Mouse (Mus musculus) midbrain, embryonic 13.5 days (tissue): Measurements from ENCODE around the gene Lbhd1. TPM values are rescaled to one million over a fixed set of nuclear protein-coding genes. Genes with fewer than 3 reads are reported as not detected.
"Not testable (repeated sequence)": the region's sequence is repeated elsewhere in the genome, so short reads cannot be mapped to it uniquely, and the experiment has no call there.

Source experiments
- ATAC-seq: fragments of 200-750 bp; cut with Nextera tagmentation; 2 replicates; pipeline ENCODE4 v1.8.0; 2017; ENCODE audit warnings: mild to moderate bottlenecking, moderate TSS enrichment, moderate library complexity
- H3K27ac ChIP-seq: fragments of 300-500 bp; sonication (generic); 2 replicates; pipeline ENCODE4 v1.5.1; 2015; ENCODE audit warnings: inconsistent platforms, mild to moderate bottlenecking, moderate library complexity
- H3K27me3 ChIP-seq: fragments of 300-500 bp; sonication (generic); 2 replicates; pipeline ENCODE4 v1.6.1; 2015; ENCODE audit warnings: mild to moderate bottlenecking, inconsistent platforms
- H3K36me3 ChIP-seq: fragments of 300-500 bp; sonication (generic); 2 replicates; pipeline ENCODE4 v1.6.1; 2015; ENCODE audit warnings: mild to moderate bottlenecking, inconsistent platforms
- H3K4me1 ChIP-seq: fragments of 300-500 bp; sonication (generic); replicated peaks from 2 replicates; pipeline ENCODE4 v1.6.1; 2015; ENCODE audit warnings: inconsistent platforms
- H3K4me2 ChIP-seq: fragments of 300-500 bp; sonication (generic); replicated peaks from 2 replicates; pipeline ENCODE4 v1.6.1; 2015; ENCODE audit warnings: moderate library complexity, mild to moderate bottlenecking, inconsistent platforms
- H3K4me3 ChIP-seq: fragments of 300-500 bp; sonication (generic); replicated peaks from 2 replicates; pipeline ENCODE4 v1.5.1; 2015; ENCODE audit warnings: mild to moderate bottlenecking, inconsistent platforms
- H3K9ac ChIP-seq: fragments of 300-500 bp; sonication (generic); replicated peaks from 2 replicates; pipeline ENCODE4 v1.6.1; 2015; ENCODE audit warnings: mild to moderate bottlenecking, inconsistent platforms
- H3K9me3 ChIP-seq: fragments of 300-500 bp; sonication (generic); 2 replicates; pipeline ENCODE4 v1.6.1; 2016; ENCODE audit warnings: mild to moderate bottlenecking, inconsistent platforms
- WGBS: fragments of 180-500 bp; shearing (Covaris S2); methylation state at CpG from one replicate; pipeline ENCODE4 v1.1.7; 2015; 5-methylcytosine and 5-hydroxymethylcytosine counted together
- polyA plus RNA-seq: library from polyadenylated mRNA; unstranded; fragments of >200 nt; fragmentation: Nextera tagmentation; extraction: Ambion mirVana; gene quantifications from 2 replicates; pipeline ENCODE4 v1.2.1, GENCODE M21; 2015

Gene Lbhd1
- polyA plus RNA-seq, 1 experiment from 2014 or later, result 61.8 TPM

DNA sequence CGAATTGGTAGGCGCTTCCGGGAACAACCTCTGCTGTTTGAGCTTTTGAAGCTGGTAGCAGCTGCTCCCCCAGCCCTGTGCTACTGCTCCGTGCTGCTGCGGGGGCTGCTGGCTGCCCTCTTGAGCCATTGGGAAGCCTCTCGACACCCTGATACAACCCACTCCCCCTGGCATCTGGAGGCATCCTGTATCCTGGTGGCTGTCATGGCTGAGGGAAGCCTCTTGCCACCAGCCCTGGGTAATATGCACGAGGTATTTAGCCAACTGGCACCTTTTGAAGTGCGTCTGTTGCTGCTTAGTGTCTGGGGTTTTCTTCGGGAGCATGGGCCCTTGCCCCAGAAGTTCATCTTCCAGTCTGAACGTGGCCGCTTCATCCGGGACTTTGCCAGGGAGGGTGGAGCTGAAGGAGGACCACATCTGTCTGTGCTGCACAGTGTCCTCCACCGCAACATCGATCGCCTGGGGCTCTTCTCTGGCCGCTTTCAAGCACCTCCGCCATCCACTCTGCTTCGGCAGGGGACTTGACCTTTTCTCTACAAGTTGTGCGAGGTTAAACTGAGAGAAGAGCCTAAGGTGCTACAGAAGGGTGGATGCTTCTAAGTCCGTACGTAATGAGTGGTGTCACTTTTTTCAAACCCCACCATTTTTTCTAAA, 13.8 kb downstream of the Lbhd1 start:
- H3K27ac ChIP-seq, result peak overlapping the region; percentile 87
- WGBS, result 26% methylated on average over 21 of the region's 21 CpGs
- peak overlapping the region; percentile 98 for H3K4me3 ChIP-seq
- peak; percentile 66 for ATAC-seq
- not testable (repeated sequence) for H3K27me3 ChIP-seq, H3K9me3 ChIP-seq
- H3K36me3 ChIP-seq, result peaks cover 30% of the 10 kb centered on the region
- H3K4me1 ChIP-seq, result peaks cover 47% of the 10 kb centered on the region
- peak overlapping the region; percentile 97 for H3K9ac ChIP-seq
- H3K4me2 ChIP-seq, result peak overlapping the region; percentile 89

DNA sequence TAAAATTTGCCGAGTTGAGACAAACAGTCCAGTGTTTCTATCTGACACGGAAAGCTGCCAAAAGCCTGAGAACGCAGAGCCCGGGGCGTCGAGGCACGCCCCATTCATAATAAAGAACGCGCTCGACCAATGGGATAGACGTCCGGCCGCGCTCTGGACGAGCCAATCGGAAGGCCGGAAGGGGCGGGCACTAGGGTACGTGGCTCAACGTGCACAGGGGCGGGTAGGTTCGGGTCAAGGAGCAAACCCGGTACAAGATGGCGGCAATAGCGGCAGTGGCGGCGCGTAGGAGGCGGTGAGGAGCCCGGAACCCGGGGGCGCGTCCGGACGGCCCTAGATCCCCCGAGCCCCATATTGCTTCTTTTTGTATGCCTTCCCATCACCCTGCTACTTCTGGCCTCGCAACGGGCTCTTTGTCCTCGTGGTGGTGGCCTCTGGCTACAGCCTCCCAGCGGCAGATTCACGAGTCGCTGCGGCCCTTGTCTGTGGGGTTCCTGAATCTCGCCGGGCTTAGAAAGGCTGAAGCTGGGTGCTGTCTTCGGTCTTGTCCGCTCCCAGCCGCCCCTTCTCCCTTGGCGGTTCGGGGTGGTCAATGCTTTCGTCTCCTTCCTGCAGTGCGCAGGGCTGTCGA, 14.4 kb downstream of the Lbhd1 start, which contains the start of gene Ganab:
TSS of gene Ganab (plus strand) at position 207 of the 631 bp plus-strand sequence.
- peak within 1 kb of the TSS; percentile 89 for H3K4me2 ChIP-seq
- WGBS, result under 1% methylated on average over 53 of the region's 53 CpGs
- H3K9me3 ChIP-seq, result no peaks in the 10 kb centered on the region
- H3K27ac ChIP-seq, result peak within 1 kb of the TSS; percentile 87
- H3K4me3 ChIP-seq, result peak within 1 kb of the TSS; percentile 98
- H3K4me1 ChIP-seq, result peaks cover 44% of the 10 kb centered on the region
- ATAC-seq, result peak; percentile 99
- peak within 1 kb of the TSS; percentile 97 for H3K9ac ChIP-seq
- no peaks in the 10 kb centered on the region for H3K27me3 ChIP-seq
- H3K36me3 ChIP-seq, result peaks cover 34% of the 10 kb centered on the region

DNA sequence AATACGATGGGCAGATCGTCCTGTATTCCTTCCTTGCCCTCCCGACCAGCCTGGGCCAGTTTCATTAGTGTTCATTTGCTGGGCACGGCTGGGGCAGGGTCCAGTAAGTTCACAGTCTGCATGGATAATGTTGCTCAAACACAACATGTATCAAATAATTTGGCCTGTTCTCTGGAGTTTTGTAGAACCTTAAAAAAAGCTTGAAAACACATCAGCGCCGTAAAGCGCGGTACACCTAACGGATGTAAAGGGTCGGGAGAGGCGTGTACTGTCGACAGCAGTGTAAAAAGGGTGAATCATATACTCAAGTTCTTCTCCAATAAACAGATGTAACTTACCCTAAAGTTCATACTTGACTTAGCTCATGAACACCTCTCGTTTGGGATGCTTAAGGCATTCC, 15.0 kb downstream of the Lbhd1 start:
- Histone ChIP-seq H3K9ac (peak overlapping the region; percentile 97), H3K4me3 (peak overlapping the region; percentile 98), H3K4me1 (peaks cover 39% of the 10 kb centered on the region), H3K27ac (peak overlapping the region; percentile 87), H3K27me3 (no peaks in the 10 kb centered on the region), H3K9me3 (no peaks in the 10 kb centered on the region), H3K36me3 (peaks cover 40% of the 10 kb centered on the region), H3K4me2 (peak overlapping the region; percentile 89)
- ATAC-seq, result no peak
- 21% methylated on average over 13 of the region's 13 CpGs for WGBS

DNA sequence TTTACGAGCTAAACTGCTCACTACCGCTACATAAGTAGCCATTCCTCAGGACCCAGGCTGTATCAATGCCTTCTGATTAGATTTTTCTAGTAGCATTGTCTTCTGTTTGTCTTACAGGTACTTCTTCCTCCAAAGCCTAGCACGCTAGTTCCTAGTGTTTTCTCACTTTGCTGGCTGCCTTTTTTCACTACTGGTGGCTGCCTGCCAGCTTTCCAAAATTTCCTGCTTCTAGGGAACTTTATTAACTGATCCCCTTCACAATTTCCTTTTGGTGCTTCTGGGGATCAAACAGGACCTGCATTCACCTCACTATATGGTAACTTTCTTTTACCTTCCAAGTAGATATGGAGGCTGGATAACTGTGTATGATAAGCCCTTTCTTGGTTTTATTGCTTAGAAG, 15.5 kb downstream of the Lbhd1 start:
- ATAC-seq, result no peak
- Histone ChIP-seq H3K4me3 (peak overlapping the region; percentile 98), H3K4me2 (peak overlapping the region; percentile 89), H3K36me3 (peaks cover 45% of the 10 kb centered on the region), H3K27ac (no peak overlapping the region), H3K9ac (peak overlapping the region; percentile 97), H3K27me3 (no peaks in the 10 kb centered on the region), H3K4me1 (peaks cover 34% of the 10 kb centered on the region), H3K9me3 (no peaks in the 10 kb centered on the region)
- 60% methylated on average over 3 of the region's 3 CpGs for WGBS

DNA sequence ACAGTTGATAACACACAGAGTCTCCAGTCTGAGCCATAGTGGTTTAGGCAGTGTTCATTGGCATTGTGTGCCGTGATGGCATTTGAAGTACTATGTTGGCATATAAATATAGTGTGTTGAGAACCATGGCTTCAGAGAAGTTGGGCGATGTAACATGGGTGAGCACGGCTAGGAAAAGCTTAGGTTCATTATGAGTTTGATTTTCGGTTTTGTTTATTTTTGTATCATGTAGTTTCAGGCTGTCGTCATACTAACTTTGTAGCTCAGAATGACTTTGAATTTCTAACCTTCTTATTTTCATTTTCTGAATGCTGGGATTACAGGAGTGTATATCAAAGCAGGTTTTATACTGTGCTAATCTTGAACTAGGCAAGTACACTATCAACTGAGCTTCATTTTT, 19.9 kb downstream of the Lbhd1 start:
- H3K9me3 ChIP-seq, result no peaks in the 10 kb centered on the region
- H3K36me3 ChIP-seq, result peaks cover 62% of the 10 kb centered on the region
- no peak overlapping the region for H3K9ac ChIP-seq
- no peak overlapping the region for H3K4me2 ChIP-seq
- ATAC-seq, result no peak
- H3K27ac ChIP-seq, result no peak overlapping the region
- no peaks in the 10 kb centered on the region for H3K27me3 ChIP-seq
- no peak overlapping the region for H3K4me3 ChIP-seq
- H3K4me1 ChIP-seq, result peaks cover 13% of the 10 kb centered on the region
- WGBS, result 96% methylated on average over 5 of the region's 5 CpGs

DNA sequence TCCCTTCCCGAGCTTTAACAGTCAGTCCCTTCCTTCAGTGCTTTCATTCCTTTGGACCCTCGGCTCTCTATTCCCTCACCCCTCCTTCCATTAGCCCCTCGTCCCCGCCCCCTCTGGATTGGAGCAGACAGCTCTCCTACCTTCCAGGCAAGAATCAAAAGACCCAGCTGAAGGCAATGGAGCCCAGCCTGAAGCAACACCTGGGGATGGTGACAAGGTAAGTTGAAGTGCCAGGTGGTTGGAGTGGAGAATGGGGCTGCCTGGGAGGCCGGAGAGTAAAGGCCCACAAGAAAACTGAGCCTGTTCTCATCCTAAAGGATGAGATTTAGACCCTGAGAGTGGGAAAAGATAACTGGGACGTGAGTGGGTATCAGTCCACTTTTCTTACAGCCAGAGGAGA, 25.0 kb downstream of the Lbhd1 start:
- Histone ChIP-seq H3K36me3 (peaks cover 96% of the 10 kb centered on the region), H3K4me2 (no peak overlapping the region), H3K27ac (no peak overlapping the region), H3K9me3 (no peaks in the 10 kb centered on the region), H3K4me3 (no peak overlapping the region), H3K4me1 (no peaks in the 10 kb centered on the region), H3K9ac (no peak overlapping the region), H3K27me3 (no peaks in the 10 kb centered on the region)
- no peak for ATAC-seq
- 91% methylated on average over 6 of the region's 6 CpGs for WGBS

DNA sequence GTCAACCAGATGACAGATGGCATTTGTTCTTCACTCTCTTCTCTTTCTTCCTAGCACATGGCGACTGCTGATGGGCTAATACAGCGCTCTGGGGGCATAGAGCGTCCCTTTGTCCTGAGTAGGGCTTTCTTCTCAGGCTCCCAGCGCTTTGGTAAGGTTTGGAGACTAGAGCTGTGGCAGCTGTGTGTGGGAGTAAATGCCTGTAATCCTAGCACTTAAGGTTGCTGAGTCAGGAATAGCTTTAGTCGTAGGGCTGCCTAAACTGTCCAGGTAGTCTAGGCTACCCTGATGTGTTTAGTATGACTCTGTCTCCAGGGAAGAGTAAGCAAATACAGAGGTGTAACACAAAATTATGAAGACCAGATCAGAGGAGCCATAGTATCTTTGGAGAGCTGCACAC, 28.3 kb downstream of the Lbhd1 start:
- Histone ChIP-seq H3K4me3 (no peak overlapping the region), H3K27ac (no peak overlapping the region), H3K4me2 (no peak overlapping the region), H3K9ac (no peak overlapping the region), H3K4me1 (no peaks in the 10 kb centered on the region), H3K36me3 (peaks cover 100% of the 10 kb centered on the region), H3K27me3 (no peaks in the 10 kb centered on the region), H3K9me3 (no peaks in the 10 kb centered on the region)
- 95% methylated on average over 5 of the region's 5 CpGs for WGBS
- ATAC-seq, result no peak

DNA sequence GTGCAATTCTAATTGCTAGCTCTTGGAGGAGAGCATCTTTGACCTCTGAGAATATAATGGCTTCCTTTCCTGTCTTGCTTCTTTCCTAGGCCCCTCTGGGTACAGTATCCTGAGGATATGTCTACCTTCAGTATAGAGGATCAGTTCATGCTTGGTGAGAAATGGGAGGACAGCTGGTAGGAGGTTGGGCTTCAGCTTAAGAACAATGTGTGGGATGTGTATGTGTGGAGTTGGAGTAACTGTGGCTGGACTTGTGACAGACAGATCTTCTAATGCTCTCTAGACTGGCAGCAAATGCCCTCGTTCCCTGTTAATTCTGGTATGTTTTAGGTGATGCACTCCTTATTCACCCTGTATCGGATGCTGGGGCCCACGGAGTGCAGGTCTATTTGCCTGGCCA, 30.7 kb downstream of the Lbhd1 start:
- Histone ChIP-seq H3K27me3 (no peaks in the 10 kb centered on the region), H3K9ac (no peak overlapping the region), H3K4me2 (no peak overlapping the region), H3K9me3 (no peaks in the 10 kb centered on the region), H3K4me3 (no peak overlapping the region), H3K36me3 (peaks cover 79% of the 10 kb centered on the region), H3K27ac (no peak overlapping the region), H3K4me1 (no peaks in the 10 kb centered on the region)
- ATAC-seq, result no peak
- WGBS, result 98% methylated on average over 3 of the region's 3 CpGs

DNA sequence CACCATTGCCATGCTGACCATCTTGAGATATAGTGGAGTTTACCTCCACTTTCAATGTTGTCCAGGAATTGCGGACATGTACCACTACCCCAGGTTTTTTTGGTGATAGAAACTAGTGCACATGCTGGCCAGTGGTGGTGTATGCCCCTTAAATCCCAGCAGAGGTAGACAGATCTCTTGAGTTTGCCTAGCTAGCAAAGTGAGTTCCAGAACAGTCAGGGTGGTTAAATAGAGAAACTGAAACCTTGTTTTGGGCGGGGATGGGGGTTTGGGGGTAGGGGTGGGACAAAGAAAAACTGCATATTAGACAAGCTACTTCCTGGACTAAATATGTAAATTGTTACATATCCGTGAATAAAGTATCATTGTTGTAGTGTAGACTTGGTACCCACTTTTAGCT, 35.5 kb downstream of the Lbhd1 start:
- H3K27ac ChIP-seq, result no peak overlapping the region
- H3K9me3 ChIP-seq, result no peaks in the 10 kb centered on the region
- no peak overlapping the region for H3K4me3 ChIP-seq
- ATAC-seq, result no peak
- peaks cover 11% of the 10 kb centered on the region for H3K4me1 ChIP-seq
- H3K9ac ChIP-seq, result no peak overlapping the region
- peaks cover 31% of the 10 kb centered on the region for H3K36me3 ChIP-seq
- H3K4me2 ChIP-seq, result no peak overlapping the region
- WGBS, result 93% methylated on average over 3 of the region's 3 CpGs
- no peaks in the 10 kb centered on the region for H3K27me3 ChIP-seq

DNA sequence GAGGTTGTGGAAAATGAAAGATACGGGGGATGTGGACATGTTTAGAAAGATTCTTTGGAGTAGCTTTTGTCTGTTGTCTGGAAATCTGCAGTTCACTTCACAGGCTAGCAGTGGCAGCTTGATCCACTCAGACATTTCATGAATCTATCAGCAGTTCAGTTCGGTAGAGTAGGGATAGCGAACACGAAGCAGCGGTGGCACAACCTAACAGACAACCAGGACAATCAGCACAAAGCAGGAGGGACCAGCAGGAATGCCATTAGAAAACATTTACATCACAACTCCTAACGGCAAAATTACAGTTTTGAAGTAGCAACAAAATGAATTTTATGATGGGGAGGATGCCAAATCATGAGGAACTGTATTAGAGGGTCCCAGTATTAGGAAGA, 36.1 kb downstream of the Lbhd1 start:
- Histone ChIP-seq H3K4me1 (peaks cover 11% of the 10 kb centered on the region), H3K4me2 (peak overlapping the region; percentile 87), H3K27ac (peak overlapping the region; percentile 89), H3K9ac (peak overlapping the region; percentile 86; the same call in 1 of the 2 replicates), H3K9me3 (no peaks in the 10 kb centered on the region), H3K27me3 (no peaks in the 10 kb centered on the region), H3K4me3 (peak overlapping the region; percentile 91), H3K36me3 (peaks cover 25% of the 10 kb centered on the region)
- 73% methylated on average over 6 of the region's 6 CpGs for WGBS
- ATAC-seq, result no peak

DNA sequence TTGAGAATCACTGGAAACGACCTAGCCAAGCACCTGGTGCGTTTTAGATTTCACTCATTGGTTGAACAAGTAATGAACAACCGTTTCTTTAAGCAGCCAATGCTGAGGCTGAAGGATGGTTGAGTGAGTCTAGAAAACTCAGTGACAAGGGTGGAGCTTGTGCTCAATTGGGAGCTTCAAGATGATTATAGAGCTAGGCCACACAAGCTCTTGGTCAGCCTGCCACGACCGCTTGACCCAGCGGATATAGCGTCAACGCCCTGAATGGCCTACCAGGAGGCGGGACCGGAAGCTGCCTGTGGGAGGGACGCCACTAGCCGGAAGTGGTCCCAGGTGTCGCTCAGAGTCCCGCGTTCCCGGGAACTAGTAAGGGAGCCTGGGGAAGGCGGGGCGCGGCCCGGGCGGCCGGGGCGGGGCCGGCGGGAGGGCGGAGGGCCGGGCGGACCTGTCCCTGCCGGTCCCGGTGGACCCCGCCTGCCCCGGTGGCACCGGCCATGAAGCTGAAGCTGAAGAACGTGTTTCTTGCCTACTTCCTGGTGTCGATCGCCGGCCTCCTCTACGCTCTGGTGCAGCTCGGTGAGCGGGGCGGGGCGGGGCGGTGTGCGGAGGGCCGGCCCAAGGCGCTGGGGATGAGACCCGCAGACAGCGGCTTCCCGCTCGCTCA, 36.7 kb downstream of the Lbhd1 start, which contains the start of gene B3gat3:
TSS of gene B3gat3 (plus strand) at position 302 of the 664 bp plus-strand sequence.
- Histone ChIP-seq H3K4me1 (peaks cover 11% of the 10 kb centered on the region), H3K9me3 (no peaks in the 10 kb centered on the region), H3K4me3 (peak within 1 kb of the TSS; percentile 91), H3K27me3 (no peaks in the 10 kb centered on the region), H3K27ac (peak within 1 kb of the TSS; percentile 89), H3K9ac (peak within 1 kb of the TSS; percentile 86), H3K4me2 (peak within 1 kb of the TSS; percentile 87), H3K36me3 (peaks cover 19% of the 10 kb centered on the region)
- peak; percentile 99 for ATAC-seq
- 3% methylated on average over 44 of the region's 50 CpGs for WGBS

DNA sequence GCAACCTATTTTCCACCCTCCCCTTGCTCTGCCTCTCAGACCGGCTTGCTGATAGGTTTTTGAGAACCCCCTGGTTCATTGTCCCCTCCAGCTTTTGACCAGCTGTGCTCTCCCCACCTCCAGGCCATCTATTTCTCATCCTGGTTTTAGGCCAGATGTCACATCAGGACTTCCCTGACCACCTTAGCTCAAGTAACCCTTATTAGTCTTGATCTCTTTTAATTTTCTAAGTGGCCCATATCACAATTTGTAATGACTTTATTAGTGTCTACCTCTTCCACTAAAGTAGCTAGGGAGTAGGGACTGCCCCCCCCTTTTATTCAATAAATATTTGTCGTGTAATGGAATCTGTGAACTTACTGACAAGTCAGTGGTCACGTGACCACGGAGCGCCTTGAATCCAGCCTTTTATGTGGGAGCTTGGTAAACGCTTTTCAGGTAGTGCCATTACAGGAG, 37.3 kb downstream of the Lbhd1 start:
- H3K36me3 ChIP-seq, result peaks cover 19% of the 10 kb centered on the region
- no peak for ATAC-seq
- H3K4me3 ChIP-seq, result peak overlapping the region; percentile 91
- 3% methylated on average over 6 of the region's 6 CpGs for WGBS
- H3K4me1 ChIP-seq, result peaks cover 11% of the 10 kb centered on the region
- peak overlapping the region; percentile 87 for H3K4me2 ChIP-seq
- no peaks in the 10 kb centered on the region for H3K9me3 ChIP-seq
- H3K9ac ChIP-seq, result peak overlapping the region; percentile 86
- H3K27me3 ChIP-seq, result no peaks in the 10 kb centered on the region
- H3K27ac ChIP-seq, result peak overlapping the region; percentile 89
